Mouse (Mus musculus): Measurements from ENCODE around the gene Apof.
"Not testable (repeated sequence)": the region's sequence is repeated elsewhere in the genome, so short reads cannot be mapped to it uniquely, and the experiment has no call there.

Gene Apof

GRCm38 (mm10) chr10:128259946-128260345 lies 8.5 kb upstream of the Apof start:
- DNase-seq: no peak

GRCm38 (mm10) chr10:128260376-128260775 lies 8.1 kb upstream of the Apof start:
- not testable (repeated sequence) for DNase-seq

- no peak for DNase-seq
These were observed 6.2 kb upstream of the Apof start for GRCm38 (mm10) chr10:128262300-128262699.

GRCm38 (mm10) chr10:128263393-128264310 lies 4.8 kb upstream of the Apof start:
- no peak for DNase-seq

GRCm38 (mm10) chr10:128269206-128269910 lies 887 bp downstream of the Apof start:
- DNase-seq: no peak

- peak; percentile 96 to 98 for DNase-seq
These were observed 1.9 kb downstream of the Apof start, which contains the start of gene Stat2 for GRCm38 (mm10) chr10:128270287-128270841. Stat2 (plus strand) TSS chr10:128270559.

GRCm38 (mm10) chr10:128270866-128271265 lies 2.4 kb downstream of the Apof start:
- peak in 1 of 2 experiments; percentile 38 for DNase-seq

GRCm38 (mm10) chr10:128271883-128272282 lies 3.4 kb downstream of the Apof start:
- peak in 1 of 2 experiments; percentile 51 for DNase-seq

GRCm38 (mm10) chr10:128272819-128273439 lies 4.5 kb downstream of the Apof start:
- not testable (repeated sequence) for DNase-seq

GRCm38 (mm10) chr10:128275374-128275773 lies 6.9 kb downstream of the Apof start:
- DNase-seq: not testable (repeated sequence)

- DNase-seq: no peak
These were observed 9.7 kb downstream of the Apof start for GRCm38 (mm10) chr10:128278158-128278557.

- no peak for DNase-seq
These were observed 12.5 kb downstream of the Apof start for GRCm38 (mm10) chr10:128280943-128281342.

- DNase-seq: peak in 1 of 2 experiments; percentile 47
These were observed 13.2 kb downstream of the Apof start for GRCm38 (mm10) chr10:128281682-128282081.

GRCm38 (mm10) chr10:128282886-128283450 lies 14.5 kb downstream of the Apof start:
- peak in 1 of 2 experiments; percentile 55 for DNase-seq

- DNase-seq: peak; percentile 97 to 99
These were observed 15.4 kb downstream of the Apof start for GRCm38 (mm10) chr10:128283604-128284579.

GRCm38 (mm10) chr10:128290594-128290993 lies 22.1 kb downstream of the Apof start:
- DNase-seq: peak in 1 of 2 experiments; percentile 33

GRCm38 (mm10) chr10:128296370-128297090 lies 28.1 kb downstream of the Apof start:
- DNase-seq: peak; percentile 33 to 47

GRCm38 (mm10) chr10:128297221-128297620 lies 28.8 kb downstream of the Apof start:
- DNase-seq: peak; percentile 77 to 82

GRCm38 (mm10) chr10:128297622-128298021 lies 29.2 kb downstream of the Apof start:
- peak; percentile 79 to 82 for DNase-seq

- no peak for DNase-seq
These were observed 29.8 kb downstream of the Apof start for GRCm38 (mm10) chr10:128298243-128298642.

Measured in cerebellum, postnatal 25 days (tissue).